Mouse (Mus musculus) forebrain, embryonic 13.5 days (tissue): ENCODE data around the gene Sacs. TPM values are rescaled to one million over a fixed set of nuclear protein-coding genes. Genes with fewer than 3 reads are reported as not detected.

Source experiments
- ATAC-seq: fragments of 200-750 bp; cut with Nextera tagmentation; 2 replicates; pipeline ENCODE4 v1.8.0; 2017
- H3K27ac ChIP-seq: fragments of 300-500 bp; sonication (generic); 2 replicates; pipeline ENCODE4 v1.5.1; 2015; ENCODE audit warnings: inconsistent platforms, mild to moderate bottlenecking, moderate library complexity
- H3K27me3 ChIP-seq: fragments of 300-500 bp; sonication (generic); 2 replicates; pipeline ENCODE4 v1.6.1; 2015; ENCODE audit warnings: mild to moderate bottlenecking, inconsistent platforms
- H3K36me3 ChIP-seq: fragments of 300-500 bp; sonication (generic); 2 replicates; pipeline ENCODE4 v1.6.1; 2015; ENCODE audit warnings: mild to moderate bottlenecking, inconsistent platforms; ENCODE audit not compliant: poor library complexity, severe bottlenecking
- H3K4me1 ChIP-seq: fragments of 300-500 bp; sonication (generic); 2 replicates; pipeline ENCODE4 v1.6.1; 2015; ENCODE audit warnings: inconsistent platforms
- H3K4me2 ChIP-seq: fragments of 300-500 bp; sonication (generic); 2 replicates; pipeline ENCODE4 v1.6.1; 2015; ENCODE audit warnings: inconsistent platforms, mild to moderate bottlenecking, moderate library complexity
- H3K4me3 ChIP-seq: fragments of 300-500 bp; sonication (generic); 2 replicates; pipeline ENCODE4 v1.5.1; 2015; ENCODE audit warnings: mild to moderate bottlenecking, inconsistent platforms
- H3K9ac ChIP-seq: fragments of 300-500 bp; sonication (generic); 2 replicates; pipeline ENCODE4 v1.6.1; 2015; ENCODE audit warnings: mild to moderate bottlenecking, inconsistent platforms
- H3K9me3 ChIP-seq: fragments of 300-500 bp; sonication (generic); replicated peaks from 2 replicates; pipeline ENCODE4 v1.6.1; 2016; ENCODE audit warnings: inconsistent platforms
- WGBS: fragments of 180-500 bp; shearing (Covaris S2); methylation state at CpG from one replicate; pipeline ENCODE4 v1.1.7; 2015; 5-methylcytosine and 5-hydroxymethylcytosine counted together
- polyA plus RNA-seq: library from polyadenylated mRNA; unstranded; fragments of >200 nt; fragmentation: Nextera tagmentation; extraction: Ambion mirVana; gene quantifications from 2 replicates; pipeline ENCODE4 v1.2.1, GENCODE M21; 2015

Sacs gene
- polyA plus RNA-seq, 1 experiment from 2014 or later = 6.5 TPM

DNA sequence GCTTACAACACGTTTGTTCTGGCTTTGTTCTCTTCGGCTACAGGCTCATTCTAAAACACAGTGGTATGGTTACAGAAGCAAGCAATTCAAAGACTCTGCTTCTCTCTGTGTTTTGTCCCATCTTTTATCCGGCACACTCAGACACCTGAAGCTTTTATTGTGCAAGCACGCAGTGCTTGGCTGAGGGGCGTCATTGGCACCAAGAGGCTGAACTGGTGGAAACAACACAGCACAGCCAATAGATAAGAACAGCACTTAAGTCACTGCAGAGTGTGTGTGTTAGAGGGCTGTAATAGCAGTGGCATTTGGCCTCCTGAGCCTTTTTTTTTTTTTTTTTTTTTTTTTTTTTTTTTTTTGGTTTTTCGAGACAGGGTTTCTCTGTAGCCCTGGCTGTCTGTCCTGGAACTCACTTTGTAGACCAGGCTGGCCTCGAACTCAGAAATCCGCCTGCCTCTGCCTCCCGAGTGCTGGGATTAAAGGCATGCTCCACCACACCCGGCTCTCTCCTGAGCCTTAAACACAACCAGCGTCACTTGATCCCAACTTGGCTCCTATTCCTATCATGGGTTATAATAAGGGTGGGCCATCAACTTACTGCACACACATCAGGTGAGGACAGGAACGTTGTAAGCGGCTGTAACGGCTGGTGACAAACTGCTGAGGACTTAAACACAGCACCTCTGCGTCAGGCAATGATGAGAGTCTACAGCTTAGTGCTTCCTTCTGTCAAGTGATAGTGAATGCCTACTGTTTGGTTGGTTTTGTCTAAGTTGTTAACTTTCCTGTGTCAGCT is 114.5 kb downstream of the Sacs start:
- Histone ChIP-seq H3K9ac (no peak overlapping the region), H3K4me1 (no peaks in the 10 kb centered on the region), H3K4me2 (no peak overlapping the region), H3K27ac (no peak overlapping the region), H3K4me3 (no peak overlapping the region), H3K27me3 (no peaks in the 10 kb centered on the region), H3K36me3 (no peaks in the 10 kb centered on the region), H3K9me3 (peaks cover 8% of the 10 kb centered on the region; the same call in 1 of the 2 replicates)
- no peak for ATAC-seq
- WGBS = 89% methylated on average over 15 of the region's 15 CpGs

DNA sequence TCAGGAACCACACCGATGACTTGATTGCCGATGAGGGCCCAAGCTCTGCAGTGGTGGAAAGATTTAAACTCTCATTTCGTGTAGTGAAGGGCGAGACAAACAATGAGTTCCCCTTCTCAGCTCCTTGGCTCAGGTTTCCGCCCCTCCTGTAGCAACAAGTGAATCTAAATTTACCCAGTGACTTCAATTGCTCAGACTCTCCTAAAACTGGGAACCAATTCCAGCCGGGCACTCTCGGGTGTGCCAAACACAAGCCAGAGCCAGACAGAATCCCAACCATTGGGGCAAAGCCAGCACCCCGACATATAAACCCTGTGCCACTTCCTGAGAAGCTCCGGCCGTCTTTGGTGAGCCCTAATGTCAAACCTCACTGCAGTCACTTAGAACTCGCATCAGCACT is 120.1 kb downstream of the Sacs start, which contains the start of gene Sgcg:
Gene Sgcg, minus strand, starts transcription at position 139 of the 400 bp plus-strand sequence.
- no peak within 1 kb of the TSS for H3K4me2 ChIP-seq
- no peaks in the 10 kb centered on the region for H3K9me3 ChIP-seq
- no peaks in the 10 kb centered on the region for H3K4me1 ChIP-seq
- H3K36me3 ChIP-seq = no peaks in the 10 kb centered on the region
- no peak within 1 kb of the TSS for H3K9ac ChIP-seq
- 71% methylated on average over 11 of the region's 11 CpGs for WGBS
- no peak for ATAC-seq
- H3K27me3 ChIP-seq = no peaks in the 10 kb centered on the region
- no peak within 1 kb of the TSS for H3K27ac ChIP-seq
- H3K4me3 ChIP-seq = no peak within 1 kb of the TSS

DNA sequence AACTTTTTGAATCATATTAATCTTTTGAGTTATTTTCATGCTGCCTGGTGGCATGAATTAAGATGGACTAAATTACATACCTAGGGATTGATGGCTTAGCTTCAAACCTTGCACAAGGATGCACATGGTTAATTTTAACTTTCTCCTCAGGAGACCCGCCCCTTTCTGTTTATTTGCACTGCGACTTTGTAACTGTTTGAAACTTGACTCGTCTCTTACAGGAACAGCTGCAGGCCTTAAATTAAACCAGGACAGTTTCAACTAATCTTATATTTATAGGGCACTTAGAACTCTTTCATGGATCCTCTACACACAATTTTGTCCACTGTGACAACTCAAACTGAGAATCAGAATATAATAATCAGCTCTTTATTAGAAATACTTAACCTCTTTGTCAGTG is 120.8 kb downstream of the Sacs start:
- WGBS = 80% methylated on average over 3 of the region's 3 CpGs
- Histone ChIP-seq H3K36me3 (no peaks in the 10 kb centered on the region), H3K4me3 (no peak overlapping the region), H3K4me2 (no peak overlapping the region), H3K9me3 (no peaks in the 10 kb centered on the region), H3K27ac (no peak overlapping the region), H3K4me1 (no peaks in the 10 kb centered on the region), H3K27me3 (no peaks in the 10 kb centered on the region), H3K9ac (no peak overlapping the region)
- no peak for ATAC-seq

DNA sequence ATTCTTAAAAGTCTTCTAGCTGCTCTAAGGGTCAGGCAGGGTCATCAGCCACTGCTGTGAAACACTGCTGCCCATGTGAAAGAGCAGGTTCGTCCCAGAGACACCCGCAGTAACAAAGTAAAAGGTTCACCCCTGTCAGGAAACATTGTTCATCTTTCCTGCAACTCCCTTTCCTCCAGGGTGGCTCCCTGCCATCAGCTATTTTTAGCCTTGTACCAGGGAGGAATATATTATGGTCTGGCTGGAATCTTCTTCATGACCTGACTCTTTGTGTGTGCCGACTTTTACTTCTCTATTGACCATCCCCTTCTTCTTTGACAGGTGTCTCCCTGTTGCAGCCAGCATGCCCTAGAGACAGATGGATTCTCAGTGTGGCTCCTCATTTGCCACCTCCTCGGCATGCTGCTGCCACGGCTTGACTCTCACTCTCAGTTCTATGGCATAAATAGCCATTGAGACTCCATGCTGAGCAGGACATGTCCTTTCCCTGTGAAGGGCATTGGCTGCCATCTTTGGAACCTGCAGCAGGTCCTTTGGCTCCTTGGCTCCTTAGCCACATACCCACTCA is 129.7 kb downstream of the Sacs start:
- H3K27me3 ChIP-seq = peaks cover 11% of the 10 kb centered on the region
- H3K4me2 ChIP-seq = no peak overlapping the region
- H3K36me3 ChIP-seq = no peaks in the 10 kb centered on the region
- H3K4me3 ChIP-seq = no peak overlapping the region
- H3K9ac ChIP-seq = no peak overlapping the region
- no peak overlapping the region for H3K27ac ChIP-seq
- no peak for ATAC-seq
- H3K9me3 ChIP-seq = peaks cover 3% of the 10 kb centered on the region; the same call in 1 of the 2 replicates
- 65% methylated on average over 5 of the region's 5 CpGs for WGBS
- H3K4me1 ChIP-seq = no peaks in the 10 kb centered on the region

DNA sequence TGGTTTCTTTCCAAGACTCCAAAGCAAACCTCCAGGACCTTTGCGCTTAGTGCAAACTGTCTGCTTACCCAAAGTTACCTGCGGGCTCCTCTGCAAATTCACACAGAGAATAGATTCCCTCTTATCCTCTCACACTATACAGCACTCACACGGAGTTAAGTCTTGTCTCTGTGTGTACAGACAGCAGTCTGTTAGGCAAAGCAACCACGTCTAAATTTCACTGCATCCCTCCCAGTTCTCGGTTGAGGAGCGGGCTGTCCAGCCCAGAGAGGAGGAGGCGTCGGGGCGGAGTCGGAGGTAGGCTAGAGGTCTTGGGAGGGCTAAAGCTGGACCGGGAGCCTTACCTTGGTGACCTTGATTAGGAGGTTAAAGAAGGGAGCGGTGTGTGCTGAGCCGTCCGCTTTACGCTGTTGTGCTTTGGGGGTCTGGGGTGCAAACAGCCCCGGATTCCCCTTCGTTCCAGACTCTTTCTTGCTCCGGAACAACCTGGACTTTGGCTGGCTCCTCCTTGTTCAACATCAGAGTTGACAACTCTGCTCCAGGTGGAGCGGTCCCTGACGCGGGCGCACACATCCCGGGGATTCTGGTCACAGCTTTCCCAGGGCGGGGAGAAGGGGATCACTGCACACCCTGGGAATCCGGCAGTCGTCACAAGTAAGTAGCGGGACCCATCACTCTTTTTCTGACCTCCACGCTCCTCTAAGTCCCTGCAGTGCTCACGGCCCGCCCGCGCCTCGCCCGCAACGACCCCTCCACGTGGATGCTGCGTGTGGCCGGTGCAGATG is 136.3 kb downstream of the Sacs start:
- 0 out of 2 replicates have a peak overlapping the region, but pooled peaks have one; percentile 26 for H3K9ac ChIP-seq
- no peaks in the 10 kb centered on the region for H3K36me3 ChIP-seq
- H3K4me1 ChIP-seq = peaks cover 12% of the 10 kb centered on the region; the same call in 1 of the 2 replicates
- WGBS = 8% methylated on average over 38 of the region's 38 CpGs
- H3K27me3 ChIP-seq = peaks cover 43% of the 10 kb centered on the region
- no peak overlapping the region for H3K27ac ChIP-seq
- H3K9me3 ChIP-seq = no peaks in the 10 kb centered on the region
- ATAC-seq = no peak
- peak overlapping the region; percentile 52 for H3K4me2 ChIP-seq
- peak overlapping the region; percentile 26 for H3K4me3 ChIP-seq

DNA sequence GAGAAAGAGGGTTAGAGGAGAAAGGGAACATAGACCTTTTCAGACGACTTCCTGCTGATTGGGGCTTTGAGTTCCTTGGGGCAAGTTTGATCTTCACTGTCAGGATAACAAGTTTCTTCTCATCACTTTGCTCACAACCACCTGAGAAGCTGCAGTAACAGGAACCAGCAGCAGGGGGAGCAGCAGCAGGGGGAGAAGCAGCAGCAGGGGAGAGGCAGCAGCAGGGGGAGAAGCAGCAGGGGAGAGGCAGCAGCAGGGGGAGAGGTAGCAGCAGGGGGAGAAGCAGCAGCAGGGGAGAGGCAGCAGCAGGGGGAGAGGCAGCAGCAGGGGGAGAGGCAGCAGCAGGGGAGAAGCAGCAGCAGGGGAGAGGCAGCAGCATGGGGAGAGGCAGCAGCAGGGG is 139.0 kb downstream of the Sacs start:
- ATAC-seq = no peak
- no peak overlapping the region for H3K9ac ChIP-seq
- H3K4me1 ChIP-seq = peaks cover 12% of the 10 kb centered on the region; the same call in 1 of the 2 replicates
- peaks cover 32% of the 10 kb centered on the region for H3K27me3 ChIP-seq
- H3K9me3 ChIP-seq = no peaks in the 10 kb centered on the region
- no peak overlapping the region for H3K4me3 ChIP-seq
- no peak overlapping the region for H3K27ac ChIP-seq
- no peaks in the 10 kb centered on the region for H3K36me3 ChIP-seq
- 45% methylated on average over 1 of the region's 1 CpGs for WGBS
- H3K4me2 ChIP-seq = no peak overlapping the region

DNA sequence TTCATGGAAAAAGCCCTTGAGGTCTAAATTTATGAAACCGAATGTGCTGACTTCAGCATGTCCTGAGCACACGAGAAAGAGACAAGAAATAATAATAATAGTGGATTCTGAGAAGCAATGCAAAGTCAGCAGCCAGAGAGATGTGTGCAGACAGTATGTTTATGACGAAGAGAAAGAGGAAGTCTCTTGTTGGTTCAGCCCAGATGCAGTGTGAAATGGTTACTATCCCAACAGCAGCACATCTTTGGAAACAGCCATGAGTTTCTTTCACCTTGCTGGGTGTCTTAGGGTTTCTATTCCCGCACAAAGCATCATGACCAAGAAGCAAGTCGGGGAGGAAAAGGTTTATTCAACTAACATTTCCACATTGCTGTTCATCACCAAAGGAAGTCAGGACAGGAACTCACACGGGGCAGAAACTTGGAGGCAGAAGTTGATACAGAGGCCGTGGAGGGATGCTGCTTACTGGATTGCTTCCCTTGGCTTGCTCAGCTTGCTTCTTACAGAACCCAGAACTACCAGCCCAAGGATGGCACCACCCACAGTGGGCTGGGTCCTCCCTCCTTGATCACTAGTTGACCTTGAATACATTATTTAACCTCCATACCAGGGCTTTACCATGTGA is 140.5 kb downstream of the Sacs start:
- H3K9me3 ChIP-seq = no peaks in the 10 kb centered on the region
- no peak overlapping the region for H3K27ac ChIP-seq
- peaks cover 28% of the 10 kb centered on the region for H3K27me3 ChIP-seq
- no peak overlapping the region for H3K4me3 ChIP-seq
- WGBS = 84% methylated on average over 7 of the region's 7 CpGs
- no peak overlapping the region for H3K4me2 ChIP-seq
- peaks cover 12% of the 10 kb centered on the region; the same call in 1 of the 2 replicates for H3K4me1 ChIP-seq
- H3K9ac ChIP-seq = no peak overlapping the region
- no peak for ATAC-seq
- H3K36me3 ChIP-seq = no peaks in the 10 kb centered on the region

DNA sequence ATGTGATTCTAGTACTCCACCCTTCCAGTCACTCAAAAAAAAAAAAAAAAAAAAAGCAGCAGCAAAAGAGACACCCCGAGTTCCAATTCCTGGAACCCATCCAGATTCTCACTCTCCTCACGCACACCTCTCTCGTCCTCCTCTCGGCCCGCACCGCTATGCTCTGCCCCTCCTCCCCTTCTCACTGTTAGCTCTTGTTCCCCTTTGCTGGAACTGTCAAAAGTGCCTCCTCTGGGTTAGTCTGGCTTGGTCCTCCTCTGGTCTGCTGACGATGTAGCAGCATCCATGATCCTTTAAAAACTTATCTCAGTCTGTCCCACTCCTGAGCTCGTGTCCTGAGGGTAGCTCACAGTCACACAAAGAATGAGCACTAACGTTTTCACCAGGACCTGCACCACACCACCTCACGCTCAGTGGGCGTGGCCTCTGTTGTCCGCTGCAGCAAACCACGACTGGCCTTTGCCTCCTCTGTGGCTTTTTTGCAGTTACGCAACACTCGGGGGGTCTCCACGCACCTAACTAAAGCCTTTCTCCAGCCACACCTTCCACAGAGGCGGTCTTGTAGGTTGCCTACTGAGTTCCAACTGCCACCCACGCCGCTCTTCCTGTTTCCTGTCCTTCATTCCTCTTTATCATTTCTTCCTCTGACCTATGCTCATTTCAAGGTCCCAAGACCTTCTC is 150.5 kb downstream of the Sacs start:
- no peak overlapping the region for H3K9ac ChIP-seq
- H3K9me3 ChIP-seq = no peaks in the 10 kb centered on the region
- no peaks in the 10 kb centered on the region for H3K27me3 ChIP-seq
- peaks cover 2% of the 10 kb centered on the region; the same call in 1 of the 2 replicates for H3K4me1 ChIP-seq
- no peaks in the 10 kb centered on the region for H3K36me3 ChIP-seq
- H3K4me2 ChIP-seq = no peak overlapping the region
- no peak overlapping the region for H3K27ac ChIP-seq
- 71% methylated on average over 19 of the region's 19 CpGs for WGBS
- ATAC-seq = no peak
- H3K4me3 ChIP-seq = no peak overlapping the region

Other genes starting within 250 kb of the Sacs start
- gene Tnfrsf19, start 92.0 kb upstream of the Sacs start, polyA plus RNA-seq = 61.3 and 84.4 TPM in 2 replicates
- gene Sgcg, start 120.0 kb downstream of the Sacs start, polyA plus RNA-seq = 0.20 TPM in 1 of 2 replicates, not detected in the other
- gene Arl11, start 171.3 kb downstream of the Sacs start, polyA plus RNA-seq = 0.31 and 0.59 TPM in 2 replicates
- 10.6 and 11.3 TPM in 2 replicates for gene Ebpl, start 222.0 kb downstream of the Sacs start, polyA plus RNA-seq